Mouse (Mus musculus) kidney, postnatal 0 days (tissue): ENCODE measurements around the gene Tecrl. TPM values are rescaled to one million over a fixed set of nuclear protein-coding genes. Genes with fewer than 3 reads are reported as not detected.
A peak's percentile ranks its signal among the peaks of the same experiment; 100 is the strongest.

Source experiments
- ATAC-seq: fragments of 200-750 bp; cut with Nextera tagmentation; replicated peaks from 2 replicates; pipeline ENCODE4 v1.8.0; 2017; ENCODE audit warnings: low read depth, moderate number of reproducible peaks, moderate TSS enrichment, moderate library complexity; ENCODE audit not compliant: low FRiP score
- DNase-seq: peaks from one replicate; pipeline ENCODE4 v3.0.0-alpha.2; 2016; ENCODE audit warnings: low spot score
- H3K27ac ChIP-seq: fragments of 300-500 bp; sonication (generic); 2 replicates; pipeline ENCODE4 v1.5.1; 2014; ENCODE audit warnings: mild to moderate bottlenecking
- H3K27me3 ChIP-seq: fragments of 300-500 bp; sonication (generic); 2 replicates; pipeline ENCODE4 v1.6.1; 2014; ENCODE audit warnings: low read length, mixed read lengths; ENCODE audit not compliant: insufficient read depth
- H3K36me3 ChIP-seq: fragments of 300-500 bp; sonication (generic); 2 replicates; pipeline ENCODE4 v1.6.1; 2014; ENCODE audit warnings: low read length, mixed read lengths; ENCODE audit not compliant: insufficient read depth
- H3K4me1 ChIP-seq: fragments of 300-500 bp; sonication (generic); replicated peaks from 2 replicates; pipeline ENCODE4 v1.6.1; 2014; ENCODE audit warnings: antibody characterized with exemption, low read length, mixed read lengths; ENCODE audit not compliant: insufficient read depth
- H3K4me2 ChIP-seq: fragments of 300-500 bp; sonication (generic); 2 replicates; pipeline ENCODE4 v1.6.1; 2014; ENCODE audit warnings: mild to moderate bottlenecking, low read length, moderate library complexity, mixed read lengths
- H3K4me3 ChIP-seq: fragments of 300-500 bp; sonication (generic); replicated peaks from 2 replicates; pipeline ENCODE4 v1.5.1; 2014; ENCODE audit warnings: low read depth, low read length
- H3K9ac ChIP-seq: fragments of 300-500 bp; sonication (generic); 2 replicates; pipeline ENCODE4 v1.6.1; 2014; ENCODE audit warnings: low read depth, low read length
- H3K9me3 ChIP-seq: fragments of 300-500 bp; sonication (generic); replicated peaks from 2 replicates; pipeline ENCODE4 v1.6.1; 2016; ENCODE audit warnings: low read length, inconsistent platforms, mixed read lengths
- CTCF ChIP-seq: IDR thresholded peaks from 2 replicates; pipeline ENCODE4 v1.5.1; 2016; ENCODE audit warnings: antibody characterized with exemption, low read depth, mild to moderate bottlenecking, moderate library complexity
- WGBS: fragments of 180-500 bp; shearing (Covaris S2); extraction: QIAGEN DNeasy Blood & Tissue Kit; methylation state at CpG from one replicate; pipeline ENCODE4 v1.1.7; 2014; 5-methylcytosine and 5-hydroxymethylcytosine counted together
- polyA plus RNA-seq: library from polyadenylated mRNA; unstranded; fragments of >200 nt; fragmentation: Nextera tagmentation; extraction: Ambion mirVana; gene quantifications from 2 replicates; pipeline ENCODE4 v1.2.1, GENCODE M21; 2015

The Tecrl gene
- polyA plus RNA-seq: not detected in 2 replicates

DNA sequence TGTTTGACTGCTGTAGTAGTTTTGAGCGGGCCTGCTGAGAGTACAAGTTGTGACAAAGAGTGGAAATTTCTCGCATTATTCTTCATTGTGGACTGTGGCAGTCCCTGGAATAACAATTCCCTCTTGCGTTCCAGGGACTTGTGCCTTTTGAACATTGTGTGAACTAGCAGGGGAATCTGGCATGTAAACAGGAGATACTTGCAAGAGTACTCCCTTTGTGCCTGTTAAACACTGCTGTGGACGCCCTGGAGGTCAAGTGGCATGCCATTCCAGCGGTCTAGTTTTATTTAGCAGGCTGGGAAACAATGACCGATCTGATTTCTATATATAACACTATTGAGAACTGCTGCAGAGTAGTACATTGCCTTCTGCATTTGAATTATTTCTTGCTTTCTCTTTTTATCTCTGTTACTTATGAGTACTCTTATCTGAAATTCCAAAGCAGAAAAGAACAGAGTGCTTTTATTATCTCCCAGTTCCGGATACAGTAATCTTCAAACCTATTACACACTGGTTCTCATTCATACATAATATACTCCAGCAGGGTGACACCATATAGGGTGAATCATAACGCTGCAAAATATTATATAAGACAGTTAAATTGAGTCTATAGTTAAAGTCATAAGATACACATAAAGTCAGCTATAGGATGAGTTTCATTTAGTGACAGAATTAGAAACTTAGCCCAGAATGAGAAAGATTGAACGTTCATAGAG lies at the start of gene Tecrl:
TSS of gene Tecrl (minus strand) at position 350 of the 716 bp plus-strand sequence.
- H3K4me1 ChIP-seq: no peaks in the 10 kb centered on the region
- no peaks in the 10 kb centered on the region for H3K36me3 ChIP-seq
- ATAC-seq: no peak
- no peak for DNase-seq
- H3K4me3 ChIP-seq: no peak within 1 kb of the TSS
- no peaks in the 10 kb centered on the region for H3K9me3 ChIP-seq
- no peaks in the 10 kb centered on the region for H3K27me3 ChIP-seq
- H3K27ac ChIP-seq: no peak within 1 kb of the TSS
- 44% methylated on average over 9 of the region's 9 CpGs for WGBS
- no peak within 1 kb of the TSS for H3K9ac ChIP-seq
- no peak within 1 kb of the TSS for H3K4me2 ChIP-seq
- no peak for TF ChIP-seq CTCF

DNA sequence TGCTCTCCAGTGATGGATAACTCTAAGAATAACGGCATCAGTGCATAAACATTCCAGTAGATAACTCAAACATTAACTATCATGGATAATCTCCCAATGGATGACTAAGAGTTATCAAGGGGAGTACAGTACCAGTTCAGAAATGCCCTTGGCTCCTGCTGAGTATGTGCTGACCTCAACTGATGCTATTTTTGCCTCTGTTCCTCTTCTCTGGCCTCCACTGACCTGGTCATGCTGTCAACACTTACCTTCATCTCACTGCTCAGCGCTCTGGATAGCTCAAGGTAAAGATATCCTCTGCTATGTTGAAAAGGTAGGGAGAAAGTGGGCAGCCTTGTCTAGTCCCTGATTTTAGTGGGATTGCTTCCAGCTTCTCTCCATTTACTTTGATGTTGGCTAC lies 30.0 kb upstream of the Tecrl start:
- H3K4me1 ChIP-seq: no peaks in the 10 kb centered on the region
- H3K9me3 ChIP-seq: no peaks in the 10 kb centered on the region
- H3K27me3 ChIP-seq: no peaks in the 10 kb centered on the region
- no peak overlapping the region for H3K4me2 ChIP-seq
- H3K9ac ChIP-seq: no peak overlapping the region
- H3K36me3 ChIP-seq: no peaks in the 10 kb centered on the region
- 84% methylated on average over 2 of the region's 2 CpGs for WGBS
- no peak for TF ChIP-seq CTCF
- no peak overlapping the region for H3K4me3 ChIP-seq
- no peak overlapping the region for H3K27ac ChIP-seq
- ATAC-seq (no peak), DNase-seq (no peak)

DNA sequence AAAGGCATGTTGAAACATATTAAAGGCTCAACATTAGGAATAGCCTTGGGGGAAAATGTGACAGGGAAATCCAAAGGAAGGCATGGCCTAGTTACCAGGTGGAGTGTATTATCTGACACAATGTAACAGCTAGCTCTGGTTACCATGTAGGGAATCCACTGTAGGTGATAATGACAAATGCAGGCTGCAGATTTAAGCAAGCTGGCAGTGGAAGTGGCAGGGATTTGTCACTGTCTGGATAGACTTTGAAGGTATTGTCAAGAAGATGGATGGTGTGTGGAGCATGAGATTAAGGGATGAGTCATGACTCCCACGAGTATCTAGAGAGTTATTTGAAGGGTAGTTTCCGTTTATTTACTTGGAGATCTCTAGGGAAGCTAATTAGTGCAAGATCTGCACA lies 3.4 kb downstream of the Tecrl start:
- ATAC-seq (no peak), DNase-seq (peak; percentile 1)
- no peak overlapping the region for H3K4me2 ChIP-seq

DNA sequence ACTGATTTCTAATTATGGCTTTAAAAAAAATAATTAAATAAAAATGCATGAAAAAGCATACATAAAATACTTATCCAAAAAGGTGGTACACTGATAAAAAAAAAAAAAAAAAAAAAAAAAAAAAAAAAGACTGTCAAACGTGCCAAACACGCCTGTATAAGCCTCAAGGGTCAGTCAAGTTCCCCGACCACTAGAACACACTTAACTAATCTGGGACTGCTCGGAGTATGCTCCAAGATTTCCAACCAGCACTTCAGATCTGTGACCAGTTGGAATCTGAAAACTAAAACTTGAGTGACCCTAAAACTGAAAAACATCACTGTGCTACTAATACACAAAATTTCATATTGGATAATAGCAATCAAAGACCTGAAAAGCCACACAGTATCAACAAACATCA lies 15.9 kb downstream of the Tecrl start:
- ATAC-seq (no peak), DNase-seq (no peak)
- WGBS: 82% methylated on average over 4 of the region's 4 CpGs

More for the DNA sequence above, 3.4 kb downstream of the Tecrl start:
- no peaks in the 10 kb centered on the region for H3K4me1 ChIP-seq
- no peaks in the 10 kb centered on the region for H3K36me3 ChIP-seq
- H3K27ac ChIP-seq: no peak overlapping the region
- no peak overlapping the region for H3K9ac ChIP-seq
- H3K27me3 ChIP-seq: no peaks in the 10 kb centered on the region
- H3K9me3 ChIP-seq: no peaks in the 10 kb centered on the region
- no peak for TF ChIP-seq CTCF
- no peak overlapping the region for H3K4me3 ChIP-seq
- 6% methylated on average over 2 of the region's 2 CpGs for WGBS

DNA sequence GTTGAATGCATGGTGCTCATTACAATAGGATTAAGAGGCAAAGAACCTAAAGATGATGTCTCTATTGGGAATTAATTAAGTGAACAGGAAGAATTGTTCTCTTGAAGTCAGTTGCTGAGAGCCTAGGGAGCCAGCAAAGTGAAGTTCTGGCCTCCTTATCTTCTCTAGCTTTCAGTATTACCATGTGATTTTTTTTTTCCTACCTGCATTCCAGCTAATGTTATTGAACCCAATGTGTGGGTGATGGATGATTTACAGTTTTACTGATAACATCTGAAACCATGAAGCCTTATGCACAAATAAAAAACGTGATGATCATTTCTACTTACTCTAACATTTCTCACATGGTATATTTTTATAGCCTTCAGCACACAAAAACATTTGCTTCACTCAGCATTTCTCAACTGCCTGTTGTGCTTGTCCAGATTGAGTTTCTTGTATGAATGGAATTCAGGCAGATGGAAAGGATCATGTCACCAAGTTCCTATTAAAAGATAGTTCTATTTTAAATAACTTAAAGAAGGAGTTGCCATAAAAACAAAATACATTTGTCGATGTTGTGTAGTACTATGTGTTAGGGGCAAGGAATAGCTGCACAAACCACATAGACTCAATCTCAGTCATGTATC lies 87.7 kb downstream of the Tecrl start:
- Histone ChIP-seq H3K4me3 (no peak overlapping the region), H3K4me2 (no peak overlapping the region), H3K36me3 (no peaks in the 10 kb centered on the region), H3K9ac (no peak overlapping the region), H3K27me3 (no peaks in the 10 kb centered on the region), H3K27ac (no peak overlapping the region), H3K9me3 (no peaks in the 10 kb centered on the region), H3K4me1 (no peaks in the 10 kb centered on the region)
- WGBS: 41% methylated on average over 2 of the region's 2 CpGs
- DNase-seq (peak; percentile 9), ATAC-seq (no peak)
- no peak for TF ChIP-seq CTCF

More for the DNA sequence above, 15.9 kb downstream of the Tecrl start:
- Histone ChIP-seq H3K27me3 (no peaks in the 10 kb centered on the region), H3K27ac (no peak overlapping the region), H3K36me3 (no peaks in the 10 kb centered on the region), H3K4me3 (no peak overlapping the region), H3K4me1 (no peaks in the 10 kb centered on the region), H3K4me2 (no peak overlapping the region), H3K9ac (no peak overlapping the region), H3K9me3 (no peaks in the 10 kb centered on the region)
- TF ChIP-seq CTCF: no peak

DNA sequence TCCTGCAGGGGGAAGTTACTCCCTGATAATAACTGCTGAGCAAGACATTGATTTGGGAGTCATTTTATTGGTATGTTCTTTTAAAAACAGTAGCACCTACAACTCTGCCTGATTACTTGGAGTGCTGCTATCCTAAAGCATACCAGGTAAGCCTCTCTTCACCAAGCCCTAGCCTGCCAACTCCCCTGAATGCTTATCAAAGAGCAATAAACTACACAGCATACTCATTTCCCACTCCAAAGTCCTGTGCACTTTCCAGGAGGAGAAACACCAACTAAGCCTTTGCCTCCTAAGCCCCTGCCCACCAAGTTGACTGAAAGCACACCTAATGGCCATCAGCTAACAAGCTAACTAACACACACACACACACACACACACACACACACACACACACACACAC lies 94.9 kb downstream of the Tecrl start:
- ATAC-seq (no peak), DNase-seq (no peak)
- Histone ChIP-seq H3K9me3 (no peaks in the 10 kb centered on the region), H3K9ac (no peak overlapping the region), H3K4me3 (no peak overlapping the region), H3K27ac (no peak overlapping the region), H3K27me3 (no peaks in the 10 kb centered on the region), H3K4me2 (no peak overlapping the region), H3K36me3 (no peaks in the 10 kb centered on the region), H3K4me1 (no peaks in the 10 kb centered on the region)
- TF ChIP-seq CTCF: no peak
